Mouse (Mus musculus) ES-E14 (cell line): Measurements from ENCODE around the gene Itga1. TPM values are rescaled to one million over a fixed set of nuclear protein-coding genes. Genes with fewer than 3 reads are reported as not detected.

Experiments
- DNase-seq: peaks from one replicate; pipeline ENCODE4 v3.0.0-alpha.2; 2013; ENCODE audit warnings: low read depth, low spot score
- H3K27ac ChIP-seq: 2 replicates; pipeline ENCODE4 v1.5.1; 2012; ENCODE audit warnings: low read depth, mild to moderate bottlenecking, low read length, moderate library complexity, mixed read lengths; ENCODE audit not compliant: poor library complexity, insufficient read depth, severe bottlenecking
- H3K36me3 ChIP-seq: 2 replicates; pipeline ENCODE4 v1.6.1; 2012; ENCODE audit warnings: mild to moderate bottlenecking, low read length, moderate library complexity, mixed read lengths; ENCODE audit not compliant: control insufficient read depth, poor library complexity, insufficient read depth, severe bottlenecking
- H3K4me1 ChIP-seq, 2 experiments: fragments of 150-350 bp in 1 of 2; sonication (generic) in 1 of 2; 2 replicates each; pipeline ENCODE4 v1.6.1; 2012; ENCODE audit warnings: low read length in 2 of 2, mild to moderate bottlenecking in 1 of 2, mixed read lengths in 1 of 2; ENCODE audit not compliant: control insufficient read depth in 2 of 2, insufficient read depth in 2 of 2, poor library complexity in 1 of 2
- H3K4me3 ChIP-seq, 2 experiments: fragments of 150-350 bp in 1 of 2; sonication (generic) in 1 of 2; 2 replicates each; pipeline ENCODE4 v1.5.1; 2012; ENCODE audit warnings: low read length in 2 of 2, low read depth in 1 of 2, mild to moderate bottlenecking in 1 of 2, mixed read lengths in 1 of 2; ENCODE audit not compliant: insufficient read depth in 1 of 2, poor library complexity in 1 of 2, severe bottlenecking in 1 of 2
- H3K9ac ChIP-seq: 2 replicates; pipeline ENCODE4 v1.6.1; 2012; ENCODE audit warnings: low read depth, mild to moderate bottlenecking, low read length, mixed read lengths; ENCODE audit not compliant: poor library complexity, insufficient read depth, severe bottlenecking
- H3K9me3 ChIP-seq: fragments of 150-350 bp; sonication (generic); 2 replicates; pipeline ENCODE4 v1.6.1; 2012; ENCODE audit warnings: low read depth, mild to moderate bottlenecking, low read length; ENCODE audit not compliant: control insufficient read depth, insufficient read depth
- CHD2 ChIP-seq: IDR thresholded peaks from 2 replicates; pipeline ENCODE4 v1.6.1; 2014; ENCODE audit warnings: mild to moderate bottlenecking, low read depth, low read length, inconsistent platforms
- HCFC1 ChIP-seq: IDR thresholded peaks from 2 replicates; pipeline ENCODE4 v1.6.1; 2012; ENCODE audit warnings: low read length, inconsistent platforms, borderline replicate concordance; ENCODE audit not compliant: insufficient read depth
- MAFK ChIP-seq: IDR thresholded peaks from 2 replicates; pipeline ENCODE4 v1.6.1; 2014; ENCODE audit warnings: mild to moderate bottlenecking, low read depth, low read length, inconsistent platforms; ENCODE audit not compliant: insufficient read depth
- ZC3H11A ChIP-seq: IDR thresholded peaks from 2 replicates; pipeline ENCODE4 v1.6.1; 2012; ENCODE audit warnings: low read depth, mild to moderate bottlenecking, inconsistent platforms, low read length, borderline replicate concordance
- ZNF384 ChIP-seq: IDR thresholded peaks from 2 replicates; pipeline ENCODE4 v1.6.1; 2012; ENCODE audit warnings: low read depth, low read length, inconsistent platforms
- in situ Hi-C, 2 experiments: fragments of 600-800 bp; cut with MboI; formaldehyde crosslinking; loops; one replicate each; pipeline ENCODE4 v1.15.1; 2025; ENCODE audit warnings: low sequenced_read_pairs in 2 of 2, inconsistent platforms in 1 of 2; ENCODE audit not compliant: unreplicated experiment in 2 of 2
- total RNA-seq: library from RNA; depleted of rRNA; stranded (reverse); fragments of 300-350 nt; gene quantifications from 2 replicates; pipeline ENCODE4 v1.2.3, GENCODE M21; 2012

Gene Itga1
- total RNA-seq, 1 experiment: 2.0 TPM

DNA sequence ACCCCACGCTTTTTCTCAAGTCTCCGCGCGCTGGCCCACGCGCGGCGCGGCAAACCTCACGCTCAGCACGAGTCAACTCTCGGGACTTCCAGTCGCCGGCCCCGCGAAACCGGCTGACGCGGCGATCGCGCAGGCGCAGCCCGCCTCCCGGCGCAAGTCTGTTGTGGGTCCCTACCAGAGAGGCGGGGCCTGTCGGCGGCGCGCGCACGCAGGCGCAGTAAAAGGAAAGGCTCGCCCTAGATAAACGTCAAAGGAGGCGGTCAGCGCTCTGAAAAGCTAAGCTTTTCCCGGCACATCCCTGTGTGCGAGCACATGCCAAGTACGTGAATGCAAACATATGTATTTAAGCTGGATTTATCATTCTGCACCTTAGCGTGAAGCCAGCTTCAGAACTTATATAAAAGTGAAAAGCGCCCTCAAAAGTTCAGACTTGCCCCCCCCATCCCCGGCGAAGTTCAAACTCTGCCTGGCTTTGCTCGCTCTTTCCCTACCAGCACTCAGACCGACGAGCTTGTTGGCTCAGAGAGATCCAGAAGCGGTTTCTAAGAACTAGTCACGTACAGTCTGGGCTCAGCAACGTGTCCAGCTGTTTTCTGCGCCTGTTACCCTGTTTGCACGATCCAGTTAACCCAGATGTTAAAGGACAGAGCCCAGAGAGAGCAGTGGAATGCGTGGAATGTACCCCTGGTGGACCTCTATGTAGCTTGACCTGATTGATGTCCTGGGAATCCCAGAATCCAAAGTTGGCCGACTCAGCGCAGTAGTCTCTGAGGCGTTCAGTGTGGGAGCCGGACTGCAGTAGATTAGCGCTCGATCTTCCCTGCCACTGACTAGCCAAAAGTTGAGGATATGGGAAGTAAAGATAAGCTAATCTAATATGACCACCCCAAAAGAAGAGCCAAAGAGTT is 11.4 kb downstream of the Itga1 start, which contains the start of gene Pelo:
Gene Pelo (minus strand): TSS at position 118 of the 908 bp plus-strand sequence.
- in situ Hi-C loops: no loop called here
- peak; percentile 63 for DNase-seq
- peaks cover 11% of the 10 kb centered on the region for H3K36me3 ChIP-seq
- no peak within 1 kb of the TSS; the same call in 1 of the 2 replicates for H3K27ac ChIP-seq
- H3K4me1 ChIP-seq: peaks cover 0 to 12% of the 10 kb centered on the region in 2 experiments; a peak in 1 of 4 replicates
- no peaks in the 10 kb centered on the region for H3K9me3 ChIP-seq
- H3K4me3 ChIP-seq: peak within 1 kb of the TSS; percentile 70 to 74
- H3K9ac ChIP-seq: peak within 1 kb of the TSS; percentile 77
- no peak for TF ChIP-seq ZNF384
- no peak for TF ChIP-seq ZC3H11A
- TF ChIP-seq MAFK: no peak
- no peak for TF ChIP-seq CHD2
- TF ChIP-seq HCFC1: no peak

DNA sequence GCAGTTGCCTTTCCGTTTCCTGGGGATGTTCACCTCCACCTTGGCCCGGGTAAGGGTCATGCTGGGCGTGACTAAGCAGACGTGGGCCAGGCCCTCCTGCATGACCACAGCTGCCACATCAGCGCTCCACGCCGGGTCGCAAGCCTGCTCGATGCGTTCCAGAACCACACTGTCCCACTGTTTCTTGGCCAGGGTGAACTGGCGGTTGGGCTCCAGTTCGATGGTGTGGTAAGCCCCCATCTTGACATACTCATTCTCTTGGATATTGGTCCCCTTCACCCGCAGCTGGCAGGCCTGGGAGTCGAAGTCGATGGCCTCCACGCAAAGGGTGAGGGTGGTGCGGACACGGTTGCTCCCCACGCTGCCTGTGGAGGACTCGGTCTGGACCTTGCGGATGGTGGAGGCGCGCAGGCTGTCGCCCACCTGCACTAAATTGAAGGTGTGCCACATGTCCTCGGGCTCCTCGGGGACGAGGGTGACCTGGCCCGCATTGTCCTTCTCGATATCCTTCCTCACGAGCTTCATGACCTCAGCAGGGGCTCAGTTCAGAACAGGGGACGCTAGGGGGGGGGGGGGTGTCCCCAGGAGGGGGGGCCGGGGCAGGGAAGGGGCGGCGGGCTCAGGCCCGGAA is 12.3 kb downstream of the Itga1 start:
- H3K9me3 ChIP-seq: no peaks in the 10 kb centered on the region
- no peak for DNase-seq
- peak overlapping the region; percentile 51 to 74 for H3K4me3 ChIP-seq
- H3K9ac ChIP-seq: peak overlapping the region; percentile 77
- in situ Hi-C loops: no loop called here
- peaks cover 11% of the 10 kb centered on the region for H3K36me3 ChIP-seq
- peaks cover 0 to 12% of the 10 kb centered on the region in 2 experiments; a peak in 1 of 4 replicates for H3K4me1 ChIP-seq
- no peak overlapping the region for H3K27ac ChIP-seq
- TF ChIP-seq ZC3H11A (no peak), ZNF384 (no peak), MAFK (no peak), HCFC1 (no peak), CHD2 (no peak)

DNA sequence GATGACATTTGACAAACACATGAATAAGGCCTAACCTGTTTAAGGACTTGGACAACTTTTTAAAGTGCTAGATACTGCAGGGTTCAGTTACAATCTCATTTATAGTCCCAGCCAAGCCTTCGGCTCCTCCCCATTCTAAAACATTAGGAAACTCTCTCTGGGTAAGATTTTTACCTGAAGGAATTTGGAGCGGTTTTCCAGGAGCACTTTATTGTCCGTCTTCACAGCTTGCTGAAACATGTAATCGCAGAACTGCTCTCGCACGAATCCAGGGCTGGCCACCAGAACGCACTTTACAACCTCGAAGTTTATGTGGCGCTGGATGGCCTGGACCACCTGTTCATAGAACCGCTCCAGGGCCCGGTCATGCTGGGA is 12.8 kb downstream of the Itga1 start:
- TF ChIP-seq HCFC1 (no peak), MAFK (no peak), ZC3H11A (no peak), CHD2 (no peak), ZNF384 (no peak)
- Histone ChIP-seq H3K9me3 (no peaks in the 10 kb centered on the region), H3K9ac (peak overlapping the region; percentile 77), H3K4me1 (peaks cover 0 to 12% of the 10 kb centered on the region in 2 experiments; a peak in 1 of 4 replicates), H3K4me3 (peak overlapping the region; percentile 51 to 74), H3K27ac (no peak overlapping the region), H3K36me3 (peaks cover 11% of the 10 kb centered on the region)
- no peak for DNase-seq
- in situ Hi-C loops: no loop called here

DNA sequence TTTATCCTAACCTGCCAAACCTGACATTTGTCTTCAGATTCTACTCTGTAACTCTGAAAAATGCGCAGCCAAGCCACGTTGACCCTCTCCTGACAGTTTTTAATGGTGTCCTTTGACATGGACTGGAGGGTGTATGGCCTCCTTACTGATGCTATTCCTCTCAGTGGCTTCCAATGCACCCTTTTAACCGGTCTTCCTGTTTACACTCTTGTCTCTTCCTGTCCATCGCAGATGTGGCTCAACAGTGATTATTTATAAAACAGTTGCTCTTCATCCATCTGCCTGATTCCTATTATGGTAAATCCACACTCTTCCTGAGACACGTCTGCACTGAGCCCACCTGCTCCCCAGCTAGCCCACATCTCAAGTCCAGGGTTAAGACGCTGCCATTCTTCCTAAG is 15.8 kb downstream of the Itga1 start:
- Histone ChIP-seq H3K4me3 (no peak overlapping the region), H3K9ac (no peak overlapping the region), H3K9me3 (no peaks in the 10 kb centered on the region), H3K36me3 (peaks cover 11% of the 10 kb centered on the region), H3K27ac (no peak overlapping the region), H3K4me1 (peaks cover 0 to 8% of the 10 kb centered on the region in 2 experiments; a peak in 1 of 4 replicates)
- no peak for DNase-seq
- in situ Hi-C loops: no loop called here
- no peak for TF ChIP-seq HCFC1
- no peak for TF ChIP-seq CHD2
- TF ChIP-seq MAFK: no peak
- no peak for TF ChIP-seq ZC3H11A
- no peak for TF ChIP-seq ZNF384
